Mouse (Mus musculus): Measurements from ENCODE around the gene Mtss1l.

DNA sequence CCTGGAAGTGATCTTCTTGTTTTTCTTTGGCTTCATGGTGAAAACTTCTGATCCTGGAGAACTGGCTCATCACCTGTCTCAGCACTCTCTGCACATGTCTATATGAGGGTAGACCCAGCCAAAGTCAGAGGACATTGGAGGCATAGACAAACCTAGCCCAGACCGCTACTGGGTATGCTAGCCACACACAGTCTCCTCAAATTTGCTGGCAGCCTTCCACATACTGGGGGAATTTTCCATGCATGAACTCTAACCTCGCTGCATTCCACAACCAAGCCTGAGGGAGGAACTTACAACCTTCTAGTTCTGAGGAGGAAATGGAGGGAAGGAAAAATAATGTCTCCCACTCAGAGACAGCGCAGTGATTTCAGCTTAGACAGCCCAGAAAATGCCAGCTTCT lies 52.8 kb downstream of the Mtss1l start:
- TF ChIP-seq CTCF (IDR thresholded peaks at IDR 0.05; ENCODE audit: low read depth) (no peak), EP300 (optimal IDR thresholded peaks at IDR 0.05) (no peak)

Data from stomach, postnatal 0 days (tissue).